Mouse (Mus musculus) lung, postnatal 10 days (tissue): Measurements from ENCODE around the gene Rims3.

Experiments
- DNase-seq: peaks from one replicate; pipeline ENCODE4 v3.0.0; 2021

Gene Rims3

GRCm38 (mm10) chr4:120854588-120855319, at the start of gene Rims3:
TSS of gene Rims3 (plus strand) at chr4:120854816.
- peak; percentile 47 for DNase-seq

- no peak for DNase-seq
These were observed 48.8 kb upstream of the Rims3 start for GRCm38 (mm10) chr4:120805816-120806215.

GRCm38 (mm10) chr4:120813762-120814161, 40.9 kb upstream of the Rims3 start:
- no peak for DNase-seq

GRCm38 (mm10) chr4:120814171-120814570, 40.4 kb upstream of the Rims3 start:
- DNase-seq, result peak; percentile 7

GRCm38 (mm10) chr4:120815163-120815562, 39.5 kb upstream of the Rims3 start:
- no peak for DNase-seq

GRCm38 (mm10) chr4:120815622-120816334, 38.8 kb upstream of the Rims3 start:
- DNase-seq, result peak; percentile 91

GRCm38 (mm10) chr4:120817002-120817774, 37.4 kb upstream of the Rims3 start:
- peak; percentile 60 for DNase-seq

- DNase-seq, result peak; percentile 20
These were observed 36.7 kb upstream of the Rims3 start for GRCm38 (mm10) chr4:120817951-120818350.

GRCm38 (mm10) chr4:120819296-120819695, 35.3 kb upstream of the Rims3 start:
- DNase-seq, result no peak

GRCm38 (mm10) chr4:120819871-120820270, 34.7 kb upstream of the Rims3 start:
- DNase-seq, result no peak

- DNase-seq, result no peak
These were observed 32.3 kb upstream of the Rims3 start for GRCm38 (mm10) chr4:120822191-120822911.

- DNase-seq, result peak; percentile 97
These were observed 29.5 kb upstream of the Rims3 start for GRCm38 (mm10) chr4:120825100-120825553.

GRCm38 (mm10) chr4:120825577-120826326, 28.9 kb upstream of the Rims3 start:
- peak; percentile 99 for DNase-seq

- DNase-seq, result no peak
These were observed 28.2 kb upstream of the Rims3 start for GRCm38 (mm10) chr4:120826418-120826817.

- no peak for DNase-seq
These were observed 23.8 kb upstream of the Rims3 start for GRCm38 (mm10) chr4:120830767-120831166.

GRCm38 (mm10) chr4:120831472-120831871, 23.1 kb upstream of the Rims3 start, which contains the start of gene Nfyc:
TSS of gene Nfyc (minus strand) at chr4:120831572.
- DNase-seq, result no peak

GRCm38 (mm10) chr4:120841342-120841741, 13.3 kb upstream of the Rims3 start:
- no peak for DNase-seq

GRCm38 (mm10) chr4:120844423-120845082, 10.1 kb upstream of the Rims3 start:
- DNase-seq, result no peak

GRCm38 (mm10) chr4:120845098-120845497, 9.5 kb upstream of the Rims3 start:
- no peak for DNase-seq

GRCm38 (mm10) chr4:120848909-120849308, 5.7 kb upstream of the Rims3 start:
- DNase-seq, result no peak

GRCm38 (mm10) chr4:120849451-120849850, 5.2 kb upstream of the Rims3 start:
- DNase-seq, result no peak
